Mouse (Mus musculus): ENCODE data around the gene Sptlc3. TPM values are rescaled to one million over a fixed set of nuclear protein-coding genes. Genes with fewer than 3 reads are reported as not detected.

Sptlc3 gene
- total RNA-seq (2023) = not detected

GRCm38 (mm10) chr2:139493836-139494235 is at the start of gene Sptlc3:
Gene Sptlc3, plus strand, starts transcription at chr2:139493913.

DNA sequence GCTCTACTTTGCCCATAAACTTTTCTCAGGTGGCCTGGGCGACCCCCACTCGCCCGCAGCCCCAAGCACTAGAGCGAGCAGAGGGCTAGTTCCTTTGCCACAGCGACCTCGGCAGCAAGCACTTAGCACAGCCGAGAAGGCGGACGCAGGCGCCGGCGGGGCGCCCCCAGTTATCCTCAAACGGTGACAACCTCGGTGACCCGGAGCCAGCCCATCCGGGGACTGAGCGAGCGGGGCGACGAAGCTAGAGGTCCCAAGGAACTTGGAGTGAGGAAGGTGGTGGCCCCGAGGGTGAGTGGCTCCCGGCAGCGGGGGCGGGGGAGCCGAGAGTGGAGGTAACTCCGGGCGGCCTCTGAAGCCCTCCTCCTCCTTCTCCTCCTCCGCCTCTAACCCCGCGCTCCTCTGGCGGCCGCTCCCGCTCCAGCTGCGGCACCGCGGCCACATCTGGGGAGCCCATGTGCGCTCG is 184.1 kb downstream of the Sptlc3 start, which contains the start of gene Ism1:
Gene Ism1, plus strand, starts transcription at position 370 of the 466 bp plus-strand sequence.

Other genes starting within 250 kb of the Sptlc3 start
- gene Ism1, start 184.3 kb downstream of the Sptlc3 start, total RNA-seq (2023) = not detected

Data from CD4-positive naive resting alpha-beta T cell, adult 57 days (primary cell).